Mouse (Mus musculus) layer of hippocampus, adult 9-10 months (tissue): ENCODE results near the gene Brf1.

ENCODE experiments used
- DNase-seq: peaks from one replicate; pipeline ENCODE4 v3.0.0; 2022; ENCODE audit warnings: low spot score

The Brf1 gene

GRCm38 (mm10) chr12:112976371-112977073 lies 24.0 kb downstream of the Brf1 start, which contains the start of gene Btbd6:
Gene Btbd6, plus strand, starts transcription at chr12:112976482.
- no peak for DNase-seq

GRCm38 (mm10) chr12:112974736-112975135 lies 25.8 kb downstream of the Brf1 start:
- DNase-seq = no peak

- DNase-seq = no peak
Measured at GRCm38 (mm10) chr12:112969616-112970015, 30.9 kb downstream of the Brf1 start.

- no peak for DNase-seq
Measured at GRCm38 (mm10) chr12:112968943-112969342, 31.6 kb downstream of the Brf1 start.

- no peak for DNase-seq
Measured at GRCm38 (mm10) chr12:112965783-112966182, 34.7 kb downstream of the Brf1 start.

GRCm38 (mm10) chr12:112961872-112962271 lies 38.6 kb downstream of the Brf1 start:
- DNase-seq = no peak

GRCm38 (mm10) chr12:112961428-112961827 lies 39.1 kb downstream of the Brf1 start:
- no peak for DNase-seq

- DNase-seq = no peak
Measured at GRCm38 (mm10) chr12:112959421-112959820, 41.1 kb downstream of the Brf1 start.

- DNase-seq = no peak
Measured at GRCm38 (mm10) chr12:112958303-112958702, 42.2 kb downstream of the Brf1 start.

GRCm38 (mm10) chr12:112955800-112956199 lies 44.7 kb downstream of the Brf1 start:
- peak; percentile 72 for DNase-seq

- DNase-seq = no peak
Measured at GRCm38 (mm10) chr12:112952926-112953565, 47.5 kb downstream of the Brf1 start.

GRCm38 (mm10) chr12:112952433-112952832 lies 48.1 kb downstream of the Brf1 start:
- DNase-seq = no peak

GRCm38 (mm10) chr12:112951150-112951842 lies 49.2 kb downstream of the Brf1 start:
- DNase-seq = no peak

- DNase-seq = no peak
Measured at GRCm38 (mm10) chr12:112950761-112951129, 49.8 kb downstream of the Brf1 start.

- DNase-seq = peak; percentile 68
Measured at GRCm38 (mm10) chr12:112950040-112950760, 50.3 kb downstream of the Brf1 start.

GRCm38 (mm10) chr12:112947307-112947706 lies 53.2 kb downstream of the Brf1 start:
- DNase-seq = no peak

- DNase-seq = no peak
Measured at GRCm38 (mm10) chr12:112943669-112944068, 56.8 kb downstream of the Brf1 start.

GRCm38 (mm10) chr12:112941776-112942713 lies 58.5 kb downstream of the Brf1 start, which contains the start of gene Nudt14:
Gene Nudt14, minus strand, starts transcription at chr12:112942124.
- DNase-seq = no peak

GRCm38 (mm10) chr12:112941156-112941775 lies 59.2 kb downstream of the Brf1 start:
- no peak for DNase-seq

GRCm38 (mm10) chr12:112940710-112941109 lies 59.8 kb downstream of the Brf1 start:
- DNase-seq = no peak

GRCm38 (mm10) chr12:112940238-112940637 lies 60.3 kb downstream of the Brf1 start:
- no peak for DNase-seq
